Mouse (Mus musculus) bone marrow, adult 2 months (tissue): Measurements from ENCODE around the gene Cdc34.

ENCODE experiments used
- CTCF ChIP-seq: fragments of 200-500 bp; IDR thresholded peaks from 2 replicates; pipeline ENCODE4 v1.5.1; 2011; ENCODE audit warnings: low read length, control low read depth; ENCODE audit not compliant: control insufficient read depth, insufficient read depth
- POLR2A ChIP-seq: fragments of 200-500 bp; IDR thresholded peaks from 2 replicates; pipeline ENCODE4 v1.6.1; 2011; ENCODE audit warnings: low read depth, mild to moderate bottlenecking, control low read depth, low read length, borderline replicate concordance; ENCODE audit not compliant: control insufficient read depth

DNA sequence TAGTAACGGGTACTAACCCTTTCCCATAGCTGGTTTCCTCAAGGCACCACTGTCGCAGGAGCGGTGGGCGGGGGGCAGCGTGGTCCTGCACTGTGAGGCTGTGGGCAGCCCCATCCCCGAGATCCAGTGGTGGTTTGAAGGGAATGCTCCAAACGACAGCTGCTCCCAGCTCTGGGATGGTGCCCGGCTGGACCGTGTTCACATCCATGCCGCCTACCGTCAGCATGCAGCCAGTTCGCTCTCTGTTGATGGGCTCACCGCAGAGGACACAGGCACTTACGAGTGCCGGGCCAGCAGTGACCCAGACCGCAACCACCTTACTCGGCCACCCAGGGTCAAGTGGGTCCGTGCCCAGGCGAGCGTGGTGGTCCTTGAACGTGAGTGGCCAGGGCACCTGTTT lies 26.7 kb downstream of the Cdc34 start:
- no peak for TF ChIP-seq POLR2A
- TF ChIP-seq CTCF: no peak
